Mouse (Mus musculus) heart, adult 18-20 months (tissue): ENCODE measurements around the gene Tmie. TPM values are rescaled to one million over a fixed set of nuclear protein-coding genes. Genes with fewer than 3 reads are reported as not detected.

ENCODE experiments used
- DNase-seq, 2 experiments: peaks; one replicate each; pipeline ENCODE4 v3.0.0; 2021 to 2022; ENCODE audit warnings: mixed read lengths in 1 of 2
- total RNA-seq, 2 experiments: library from RNA; stranded (reverse); gene quantifications; 2 replicates each; pipeline ENCODE4 v1.2.3; 2021

Tmie gene
- total RNA-seq, 2 experiments from 2014 or later, result 1.5 to 2.1 TPM

- DNase-seq, result no peak
Observed at GRCm38 (mm10) chr9:110888935-110889334, 9.0 kb upstream of the Tmie start.

- DNase-seq, result no peak
Observed at GRCm38 (mm10) chr9:110887388-110888303, 7.7 kb upstream of the Tmie start.

- peak; percentile 52 to 85 for DNase-seq
Observed at GRCm38 (mm10) chr9:110881953-110882352, 2.0 kb upstream of the Tmie start.

- DNase-seq, result no peak
Observed at GRCm38 (mm10) chr9:110880772-110881171, 859 bp upstream of the Tmie start.

GRCm38 (mm10) chr9:110879191-110879920 is 557 bp downstream of the Tmie start, which contains the start of gene Als2cl:
Gene Als2cl (plus strand): TSS chr9:110879870.
- DNase-seq, result peak; percentile 55 to 66

- peak; percentile 87 to 93 for DNase-seq
Observed at GRCm38 (mm10) chr9:110877888-110878287, 2.0 kb downstream of the Tmie start.

- peak in 1 of 2 experiments; percentile 45 for DNase-seq
Observed at GRCm38 (mm10) chr9:110877353-110877752, 2.6 kb downstream of the Tmie start.

- no peak for DNase-seq
Observed at GRCm38 (mm10) chr9:110875288-110875695, 4.6 kb downstream of the Tmie start.

- DNase-seq, result no peak
Observed at GRCm38 (mm10) chr9:110874660-110875191, 5.2 kb downstream of the Tmie start.

- no peak for DNase-seq
Observed at GRCm38 (mm10) chr9:110873681-110874659, 5.9 kb downstream of the Tmie start.

GRCm38 (mm10) chr9:110871030-110871429 is 8.9 kb downstream of the Tmie start:
- DNase-seq, result peak; percentile 47 to 75

GRCm38 (mm10) chr9:110858967-110859596 is 20.8 kb downstream of the Tmie start:
- DNase-seq, result no peak

GRCm38 (mm10) chr9:110858523-110858922 is 21.4 kb downstream of the Tmie start:
- no peak for DNase-seq

- no peak for DNase-seq
Observed at GRCm38 (mm10) chr9:110857781-110858472, 22.0 kb downstream of the Tmie start, which contains the start of gene Prss50. Gene Prss50 (plus strand): TSS chr9:110857967.

GRCm38 (mm10) chr9:110856920-110857319 is 23.0 kb downstream of the Tmie start:
- DNase-seq, result no peak

GRCm38 (mm10) chr9:110855903-110856302 is 24.0 kb downstream of the Tmie start:
- no peak for DNase-seq

- DNase-seq, result no peak
Observed at GRCm38 (mm10) chr9:110849162-110849561, 30.8 kb downstream of the Tmie start.

GRCm38 (mm10) chr9:110844206-110844605 is 35.7 kb downstream of the Tmie start, which contains the start of gene Prss46:
Gene Prss46 (plus strand): TSS chr9:110844506.
- DNase-seq, result no peak

- DNase-seq, result peak; percentile 17 to 21
Observed at GRCm38 (mm10) chr9:110841438-110841837, 38.5 kb downstream of the Tmie start.

GRCm38 (mm10) chr9:110840905-110841304 is 39.0 kb downstream of the Tmie start:
- DNase-seq, result no peak
